In genomic region chr5:139592850-139593249, GRCm38 (mm10) we compare ENCODE assay signal across 21 mouse cellular contexts. TPM values are rescaled to one million over a fixed set of nuclear protein-coding genes. Genes with fewer than 3 reads are reported as not detected.
"Had no signal": no experiment of that assay in that cellular context is flagged by ENCODE, and none has a peak within 500 bp of the region (broad histone marks: within the 10 kb centered on the region; RNA-seq: fewer than 3 reads in every experiment).

No protein-coding gene starts in this region.

- H3K9me3 ChIP-seq: intestine, embryonic 15.5 days; limb, embryonic 10.5 days; limb, embryonic 13.5 days; liver, embryonic 15.5 days; lung, embryonic 15.5 days; neural tube, embryonic 13.5 days; stomach, embryonic 15.5 days had no signal

- H3K4me3 ChIP-seq: intestine, embryonic 15.5 days; layer of hippocampus, adult 2 months; limb, embryonic 10.5 days; limb, embryonic 13.5 days; liver, embryonic 12.5 days; liver, embryonic 15.5 days; lung, embryonic 15.5 days; megakaryocyte, embryonic 14.5 days; midbrain, embryonic 10.5 days; myocyte; neural tube, embryonic 13.5 days; stomach, embryonic 15.5 days had no signal

- DNase-seq: layer of hippocampus, adult 9-11 months; liver; lung, adult 18-20 months; lung, postnatal 10 days; lung, postnatal 36 days; right cerebral cortex, postnatal 25 days; spleen, adult 18-20 months; thymus, postnatal 25 days had no signal

- ATAC-seq: intestine, embryonic 15.5 days; liver, embryonic 12.5 days had no signal

- H3K27ac ChIP-seq: intestine, embryonic 15.5 days; layer of hippocampus, adult 2 months; limb, embryonic 10.5 days; limb, embryonic 13.5 days; liver, embryonic 12.5 days; liver, embryonic 15.5 days; lung, embryonic 15.5 days; midbrain, embryonic 10.5 days; neural tube, embryonic 13.5 days; stomach, embryonic 15.5 days had no signal

- H3K4me1 ChIP-seq: limb, embryonic 10.5 days; liver, embryonic 12.5 days; liver, embryonic 15.5 days; lung, embryonic 15.5 days; megakaryocyte, embryonic 14.5 days; stomach, embryonic 15.5 days had no signal

- H3K4me2 ChIP-seq: intestine, embryonic 15.5 days; limb, embryonic 13.5 days; liver, embryonic 12.5 days; liver, embryonic 15.5 days; lung, embryonic 15.5 days; stomach, embryonic 15.5 days had no signal

- H3K9ac ChIP-seq: intestine, embryonic 15.5 days; limb, embryonic 13.5 days; liver, embryonic 12.5 days; liver, embryonic 15.5 days; lung, embryonic 15.5 days; neural tube, embryonic 13.5 days; stomach, embryonic 15.5 days had no signal

- H3K36me3 ChIP-seq: intestine, embryonic 15.5 days; limb, embryonic 10.5 days; limb, embryonic 13.5 days; liver, embryonic 12.5 days; liver, embryonic 15.5 days; lung, embryonic 15.5 days; midbrain, embryonic 10.5 days; neural tube, embryonic 13.5 days; stomach, embryonic 15.5 days had no signal

RNA-seq across cellular contexts. Expression of gene Uncx, which starts 49.6 kb away (rescaled TPM):
- polyA plus RNA-seq: intestine, embryonic 15.5 days; large intestine, adult 2 months; liver, embryonic 12.5 days; liver, embryonic 15.5 days; myocyte had no signal
